Mouse (Mus musculus) CH12.LX (cell line): ENCODE measurements at regions not wholly inside any gene's neighbourhood (a gene's known extent, or its start where the extent isn't known, plus 50 kb on each side); places are given as distances from the start of the nearest gene placed in this dataset.

Source experiments
- DNase-seq: peaks from one replicate; pipeline ENCODE4 v3.0.0-alpha.2; 2013; ENCODE audit errors: extremely low read depth
- H3K27ac ChIP-seq: 2 replicates; pipeline ENCODE4 v1.5.1; 2012; ENCODE audit warnings: low read depth, mild to moderate bottlenecking, control low read depth, moderate library complexity; ENCODE audit not compliant: insufficient read depth
- H3K27me3 ChIP-seq: replicated peaks from 2 replicates; pipeline ENCODE3; 2012; ENCODE audit warnings: inconsistent platforms
- H3K36me3 ChIP-seq, 2 experiments: replicated peaks in 1 of 2; 2 replicates each; pipeline versions ENCODE3 to v1.6.1; 2012; ENCODE audit warnings: inconsistent platforms in 1 of 2, low read length in 1 of 2, mild to moderate bottlenecking in 1 of 2, mixed read lengths in 1 of 2, moderate library complexity in 1 of 2; ENCODE audit not compliant: control insufficient read depth in 1 of 2, insufficient read depth in 1 of 2
- H3K4me1 ChIP-seq, 2 experiments: 2 replicates each; pipeline ENCODE4 v1.6.1; 2012; ENCODE audit warnings: inconsistent platforms in 1 of 2, moderate library complexity in 1 of 2; ENCODE audit not compliant: insufficient read depth in 2 of 2, control insufficient read depth in 1 of 2
- H3K4me2 ChIP-seq: 2 replicates; pipeline ENCODE4 v1.6.1; 2012; ENCODE audit warnings: low read depth, mild to moderate bottlenecking, control low read depth; ENCODE audit not compliant: poor library complexity, insufficient read depth, severe bottlenecking
- H3K4me3 ChIP-seq, 3 experiments: fragments of 150-350 bp in 1 of 3; sonication (generic) in 1 of 3; replicated peaks in 1 of 3; 2 replicates each; pipeline versions ENCODE3 to v1.5.1; 2011 to 2012; ENCODE audit warnings: low read depth in 2 of 3, low read length in 2 of 3, mild to moderate bottlenecking in 2 of 3, moderate library complexity in 2 of 3, control low read depth in 1 of 3, improper control_type of control experiment in 1 of 3, inconsistent platforms in 1 of 3, mixed read lengths in 1 of 3; ENCODE audit not compliant: poor library complexity in 1 of 3
- H3K79me2 ChIP-seq: replicated peaks from 2 replicates; pipeline ENCODE4 v1.6.1; 2012; ENCODE audit warnings: mild to moderate bottlenecking, moderate library complexity; ENCODE audit not compliant: control insufficient read depth, poor library complexity, insufficient read depth, severe bottlenecking; ENCODE audit errors: extremely low read depth
- H3K9ac ChIP-seq: 2 replicates; pipeline ENCODE4 v1.6.1; 2012; ENCODE audit warnings: low read depth, mild to moderate bottlenecking, control low read depth, moderate library complexity; ENCODE audit not compliant: insufficient read depth
- H3K9me3 ChIP-seq: replicated peaks from 2 replicates; pipeline ENCODE3; 2012; ENCODE audit warnings: low read length, inconsistent platforms, mixed read lengths
- CHD2 ChIP-seq: IDR thresholded peaks from 2 replicates; pipeline ENCODE4 v1.6.1; 2011; ENCODE audit warnings: low read length, improper control_type of control experiment
- EP300 ChIP-seq: IDR thresholded peaks from 2 replicates; pipeline ENCODE4 v1.6.1; 2011; ENCODE audit warnings: low read length, improper control_type of control experiment
- ETS1 ChIP-seq: conservative IDR thresholded peaks from 2 replicates; pipeline ENCODE4 v1.6.1; 2012; ENCODE audit warnings: low read depth, mild to moderate bottlenecking, inconsistent platforms, low read length, improper control_type of control experiment, moderate library complexity
- HCFC1 ChIP-seq: IDR thresholded peaks from 2 replicates; pipeline ENCODE4 v1.6.1; 2012; ENCODE audit warnings: low read depth, mild to moderate bottlenecking, inconsistent platforms, low read length, improper control_type of control experiment
- IRF4 ChIP-seq: IDR thresholded peaks from 2 replicates; pipeline ENCODE4 v1.6.1; 2014; ENCODE audit warnings: low read depth, mild to moderate bottlenecking, inconsistent platforms, low read length, improper control_type of control experiment
- JUN ChIP-seq: IDR thresholded peaks from 2 replicates; pipeline ENCODE4 v1.6.1; 2011; ENCODE audit warnings: low read depth, mild to moderate bottlenecking, low read length, improper control_type of control experiment, moderate library complexity; ENCODE audit not compliant: insufficient read depth
- MAFK ChIP-seq: IDR thresholded peaks from 2 replicates; pipeline ENCODE4 v1.6.1; 2011; ENCODE audit warnings: low read length, improper control_type of control experiment; ENCODE audit not compliant: insufficient replicate concordance
- MAX ChIP-seq: IDR thresholded peaks from 2 replicates; pipeline ENCODE4 v1.6.1; 2011; ENCODE audit warnings: low read length, improper control_type of control experiment
- MXI1 ChIP-seq: IDR thresholded peaks from 2 replicates; pipeline ENCODE4 v1.6.1; 2011; ENCODE audit warnings: mild to moderate bottlenecking, low read depth, low read length, improper control_type of control experiment
- MYC ChIP-seq: IDR thresholded peaks from 2 replicates; pipeline ENCODE4 v1.6.1; 2011; ENCODE audit warnings: low read depth, mild to moderate bottlenecking, improper control_type of control experiment, low read length
- NELFE ChIP-seq: IDR thresholded peaks from 2 replicates; pipeline ENCODE4 v1.6.1; 2011; ENCODE audit warnings: low read depth, low read length, improper control_type of control experiment
- POLR2A ChIP-seq: IDR thresholded peaks from 2 replicates; pipeline ENCODE4 v1.6.1; 2011; ENCODE audit warnings: low read depth, mild to moderate bottlenecking, improper control_type of control experiment, low read length
- POLR2AphosphoS2 ChIP-seq: IDR thresholded peaks from 2 replicates; pipeline ENCODE4 v1.6.1; 2011; ENCODE audit warnings: low read depth, low read length, improper control_type of control experiment
- RCOR1 ChIP-seq: conservative IDR thresholded peaks from 2 replicates; pipeline ENCODE4 v1.6.1; 2012; ENCODE audit warnings: low read depth, mild to moderate bottlenecking, inconsistent platforms, low read length, improper control_type of control experiment
- SIN3A ChIP-seq: IDR thresholded peaks from 2 replicates; pipeline ENCODE4 v1.6.1; 2012; ENCODE audit warnings: low read length, improper control_type of control experiment, inconsistent platforms
- SMC3 ChIP-seq: IDR thresholded peaks from 2 replicates; pipeline ENCODE4 v1.6.1; 2011; ENCODE audit warnings: low read depth, low read length, improper control_type of control experiment
- TCF12 ChIP-seq: IDR thresholded peaks from 2 replicates; pipeline ENCODE4 v1.6.1; 2014; ENCODE audit warnings: low read depth, mild to moderate bottlenecking, inconsistent platforms, low read length, improper control_type of control experiment
- UBTF ChIP-seq: IDR thresholded peaks from 2 replicates; pipeline ENCODE4 v1.6.1; 2012; ENCODE audit warnings: low read depth, mild to moderate bottlenecking, inconsistent platforms, low read length, improper control_type of control experiment, moderate library complexity
- ZC3H11A ChIP-seq: IDR thresholded peaks from 2 replicates; pipeline ENCODE4 v1.6.1; 2012; ENCODE audit warnings: low read depth, mild to moderate bottlenecking, inconsistent platforms, low read length, improper control_type of control experiment
- ZMIZ1 ChIP-seq: IDR thresholded peaks from 2 replicates; pipeline ENCODE4 v1.6.1; 2012; ENCODE audit warnings: low read depth, mild to moderate bottlenecking, inconsistent platforms, low read length, improper control_type of control experiment
- ZNF384 ChIP-seq: IDR thresholded peaks from 2 replicates; pipeline ENCODE4 v1.6.1; 2012; ENCODE audit warnings: low read depth, low read length, improper control_type of control experiment, inconsistent platforms
- dilution Hi-C: fragments of 300-500 bp; cut with MboI; formaldehyde crosslinking; loops from 2 replicates; pipeline ENCODE4 v1.14.3; 2020; ENCODE audit warnings: low sequenced_read_pairs; ENCODE audit not compliant: extremely low pct_unique_long_range_greater_than_20kb, extremely low pct_ligation_motif_present
- in situ Hi-C: fragments of 300-500 bp; cut with MboI; formaldehyde crosslinking; loops from 3 replicates; pipeline ENCODE4 v1.14.3; 2019; ENCODE audit warnings: low sequenced_read_pairs, low pct_ligation_motif_present, low pct_unique_long_range_greater_than_20kb, mixed read lengths

- no peak for DNase-seq
- Histone ChIP-seq H3K27me3 (no peaks in the 10 kb centered on the region), H3K4me1 (no peaks in the 10 kb centered on the region), H3K36me3 (no peaks in the 10 kb centered on the region), H3K79me2 (no peaks in the 10 kb centered on the region), H3K4me3 (no peak overlapping the region)
- dilution Hi-C loops: no loop called here
- in situ Hi-C loops: no loop called here
- TF ChIP-seq EP300: no peak
- no peak for TF ChIP-seq ZNF384
- no peak for TF ChIP-seq MAX
- TF ChIP-seq ETS1: no peak
- TF ChIP-seq TCF12: no peak
- no peak for TF ChIP-seq MAFK
- no peak for TF ChIP-seq ZMIZ1
- TF ChIP-seq IRF4: no peak
- TF ChIP-seq, all 38 proteins: peak for 0
- Histone ChIP-seq H3K4me2 (no peak overlapping the region), H3K9ac (no peak overlapping the region), H3K9me3 (peaks cover 60% of the 10 kb centered on the region), H3K27ac (no peak overlapping the region)
Observed at GRCm38 (mm10) chr6:140229295-140229694, 188.0 kb upstream of the Plcz1 start.

- no peak overlapping the region for H3K4me2 ChIP-seq
- TF ChIP-seq MAFK (no peak), POLR2A (no peak), POLR2AphosphoS2 (no peak), CHD2 (no peak), MXI1 (no peak), ZC3H11A (no peak), JUN (no peak), MYC (no peak), SIN3A (no peak), HCFC1 (no peak), UBTF (no peak), NELFE (no peak), ZNF384 (no peak), SMC3 (no peak), MAX (no peak), ZMIZ1 (no peak), RCOR1 (no peak)
- dilution Hi-C loops: no loop called here
- no peaks in the 10 kb centered on the region for H3K4me1 ChIP-seq
- no peaks in the 10 kb centered on the region for H3K36me3 ChIP-seq
- no peak overlapping the region for H3K4me3 ChIP-seq
- in situ Hi-C loops: no loop called here
- H3K27ac ChIP-seq: no peak overlapping the region
- peaks cover 60% of the 10 kb centered on the region for H3K9me3 ChIP-seq
- no peak overlapping the region for H3K9ac ChIP-seq
- DNase-seq: no peak
- no peaks in the 10 kb centered on the region for H3K27me3 ChIP-seq
- no peaks in the 10 kb centered on the region for H3K79me2 ChIP-seq
Observed at GRCm38 (mm10) chr6:140228741-140229140, 187.5 kb upstream of the Plcz1 start.
